Mouse (Mus musculus): ENCODE data around the gene Strada. TPM values are rescaled to one million over a fixed set of nuclear protein-coding genes. Genes with fewer than 3 reads are reported as not detected.
A peak's percentile ranks its signal among the peaks of the same experiment; 100 is the strongest.

Strada gene
- polyA plus RNA-seq, 1 experiment from 2014 or later = 36.7 TPM

DNA sequence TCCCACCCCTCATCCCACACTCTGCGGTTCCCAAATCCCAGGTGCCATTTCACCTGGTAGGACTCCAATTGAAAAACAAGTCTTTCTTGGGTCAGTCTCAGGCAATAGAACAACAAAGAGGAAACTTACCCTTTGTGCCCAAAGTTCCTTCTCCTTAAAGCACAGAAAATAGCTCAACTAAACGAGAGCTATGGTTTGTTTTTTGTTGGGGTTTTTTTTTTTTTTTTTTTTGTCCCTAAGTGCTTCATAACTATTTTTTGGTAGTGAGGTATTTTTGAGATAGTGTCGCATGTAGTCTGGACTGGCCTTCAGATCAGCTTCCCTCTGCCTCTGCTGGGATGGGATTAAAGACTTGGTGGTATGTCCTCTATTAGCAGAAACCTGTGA lies 7.8 kb downstream of the Strada start:
- Histone ChIP-seq H3K4me3 (ENCODE audit: low read depth, low read length) (peak overlapping the region; percentile 69), H3K27ac (replicated peaks; ENCODE audit: low read depth, low read length) (peak overlapping the region; percentile 55; the same call in 1 of the 2 replicates), H3K4me2 (ENCODE audit: low read depth, severe bottlenecking) (peak overlapping the region; percentile 59), H3K9me3 (ENCODE audit: control insufficient read depth, low read length) (no peaks in the 10 kb centered on the region), H3K27me3 (ENCODE audit: control insufficient read depth, insufficient read depth, low read length) (no peaks in the 10 kb centered on the region), H3K9ac (ENCODE audit: low read length) (peak overlapping the region; percentile 58; the same call in 1 of the 2 replicates), H3K36me3 (ENCODE audit: control insufficient read depth, insufficient read depth, low read length) (no peaks in the 10 kb centered on the region; the same call in 1 of the 2 replicates), H3K4me1 (ENCODE audit: control insufficient read depth, insufficient read depth, low read length) (0 out of 2 replicates have a peak, but pooled peaks cover 2% of the 10 kb centered on the region)
- DNase-seq (ENCODE audit: low spot score) (no peak), ATAC-seq (ENCODE audit: insufficient number of reproducible peaks, low FRiP score, low TSS enrichment, low read depth) (no peak)
- 40% methylated on average over 3 of the region's 3 CpGs for WGBS

DNA sequence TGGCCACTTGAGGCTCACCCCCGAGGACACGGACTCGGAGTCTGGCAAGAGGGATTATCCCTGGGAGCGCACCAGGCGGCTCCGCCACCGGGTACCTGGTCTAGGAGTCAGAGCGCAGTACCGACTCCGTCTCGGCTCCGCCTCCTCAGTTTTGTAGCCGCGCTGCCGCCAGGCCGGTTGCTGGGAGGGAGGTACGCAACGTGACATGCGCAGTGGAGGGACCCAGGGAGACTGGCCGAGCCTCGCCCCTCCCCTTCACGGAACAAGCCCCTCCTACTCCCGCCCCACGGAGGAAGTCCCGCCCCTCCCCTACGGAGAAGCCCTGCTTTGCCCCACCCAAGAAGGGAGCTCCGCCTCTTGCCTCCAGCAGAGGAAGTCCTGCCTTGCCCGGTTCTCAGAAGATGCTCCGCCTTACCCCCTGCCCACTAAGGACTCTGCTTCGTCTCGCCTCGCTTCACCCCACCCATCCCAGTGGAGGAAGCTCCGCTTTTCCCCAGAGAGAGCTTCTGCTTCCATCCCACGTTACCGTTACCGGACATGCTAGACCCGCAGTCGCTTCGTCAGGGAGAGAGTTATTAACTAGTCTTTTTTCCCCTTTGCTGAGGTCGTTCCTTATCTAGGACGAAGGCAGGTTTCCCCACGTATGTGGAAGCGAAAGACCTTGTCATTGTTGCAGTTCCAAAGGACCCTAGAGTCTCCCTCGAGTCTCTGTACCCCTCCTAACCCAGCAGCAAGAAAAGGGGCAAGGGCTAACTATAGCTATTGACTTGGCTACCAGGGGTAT lies 8.4 kb downstream of the Strada start:
- Histone ChIP-seq H3K4me2 (ENCODE audit: low read depth, severe bottlenecking) (peak overlapping the region; percentile 59), H3K9me3 (ENCODE audit: control insufficient read depth, low read length) (no peaks in the 10 kb centered on the region), H3K4me1 (ENCODE audit: control insufficient read depth, insufficient read depth, low read length) (0 out of 2 replicates have a peak, but pooled peaks cover 2% of the 10 kb centered on the region), H3K9ac (ENCODE audit: low read length) (peak overlapping the region; percentile 79), H3K27me3 (ENCODE audit: control insufficient read depth, insufficient read depth, low read length) (no peaks in the 10 kb centered on the region), H3K4me3 (ENCODE audit: low read depth, low read length) (peak overlapping the region; percentile 69), H3K27ac (replicated peaks; ENCODE audit: low read depth, low read length) (peak overlapping the region; percentile 62; the same call in 1 of the 2 replicates), H3K36me3 (ENCODE audit: control insufficient read depth, insufficient read depth, low read length) (no peaks in the 10 kb centered on the region; the same call in 1 of the 2 replicates)
- ATAC-seq (ENCODE audit: insufficient number of reproducible peaks, low FRiP score, low TSS enrichment, low read depth) = peak; percentile 95
- peak; percentile 98 for DNase-seq (ENCODE audit: low spot score)
- WGBS = under 1% methylated on average over 43 of the region's 44 CpGs

DNA sequence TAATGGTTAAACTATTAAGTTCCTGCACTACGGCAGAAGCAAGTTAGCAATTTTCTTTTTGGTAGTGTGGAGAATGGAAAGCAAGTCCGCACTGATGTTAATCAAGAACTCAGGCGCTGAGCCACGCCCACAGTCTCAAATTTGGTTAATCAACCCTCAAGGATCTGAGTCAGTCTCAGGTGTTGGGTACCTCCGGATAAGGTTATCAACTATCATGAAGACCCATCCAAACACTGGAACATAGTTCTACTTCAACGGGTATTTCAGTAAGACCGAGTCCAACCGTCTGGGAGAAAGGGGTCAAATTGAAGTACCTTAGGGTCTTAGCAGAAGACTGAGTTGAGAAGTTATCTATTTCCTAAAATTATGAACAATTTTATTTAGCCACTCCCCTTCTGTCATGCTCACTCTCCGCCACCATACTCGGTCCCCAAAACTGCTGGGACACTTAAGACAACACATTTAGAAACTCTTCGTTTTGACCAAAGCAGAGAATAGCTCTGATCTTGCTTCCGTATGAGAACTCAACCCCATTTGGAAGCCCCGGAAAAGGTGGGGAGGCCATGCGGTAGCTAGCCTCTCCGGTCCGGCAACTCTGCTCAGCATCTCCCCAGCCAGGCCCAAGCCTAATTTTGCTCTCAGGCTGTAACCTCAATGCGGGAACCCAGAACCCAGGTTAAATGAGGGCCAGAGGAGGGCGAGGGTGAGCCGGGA lies 9.2 kb downstream of the Strada start:
- Histone ChIP-seq H3K9ac (ENCODE audit: low read length) (peak overlapping the region; percentile 79), H3K27ac (replicated peaks; ENCODE audit: low read depth, low read length) (peak overlapping the region; percentile 62; the same call in 1 of the 2 replicates), H3K4me3 (ENCODE audit: low read depth, low read length) (peak overlapping the region; percentile 69), H3K4me2 (ENCODE audit: low read depth, severe bottlenecking) (peak overlapping the region; percentile 59), H3K27me3 (ENCODE audit: control insufficient read depth, insufficient read depth, low read length) (no peaks in the 10 kb centered on the region), H3K36me3 (ENCODE audit: control insufficient read depth, insufficient read depth, low read length) (no peaks in the 10 kb centered on the region; the same call in 1 of the 2 replicates), H3K4me1 (ENCODE audit: control insufficient read depth, insufficient read depth, low read length) (0 out of 2 replicates have a peak, but pooled peaks cover 2% of the 10 kb centered on the region), H3K9me3 (ENCODE audit: control insufficient read depth, low read length) (no peaks in the 10 kb centered on the region)
- ATAC-seq (ENCODE audit: insufficient number of reproducible peaks, low FRiP score, low TSS enrichment, low read depth) = peak; percentile 18; the same call in 1 of the 2 replicates
- 14% methylated on average over 19 of the region's 19 CpGs for WGBS
- DNase-seq (ENCODE audit: low spot score) = no peak

DNA sequence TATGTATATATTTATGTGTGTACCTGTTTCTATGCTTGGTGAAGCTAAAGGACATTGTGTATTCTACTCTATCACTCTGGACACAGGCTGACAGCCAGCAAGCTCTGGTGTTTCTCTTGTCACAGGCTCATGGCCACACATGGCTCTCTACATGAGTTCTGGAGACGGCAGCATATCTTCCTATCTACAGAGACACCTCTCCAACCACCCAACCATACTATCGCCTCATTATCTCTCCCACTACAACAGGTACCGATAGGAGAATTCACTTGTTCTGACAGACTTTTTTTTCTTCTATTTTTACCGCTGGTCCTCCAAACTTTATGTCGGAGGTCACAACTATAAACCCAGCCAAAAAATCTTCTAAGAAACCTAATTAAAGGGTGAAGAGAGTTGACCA lies 9.7 kb downstream of the Strada start:
- no peak overlapping the region for H3K4me3 ChIP-seq (ENCODE audit: low read depth, low read length)
- no peak overlapping the region for H3K27ac ChIP-seq (replicated peaks; ENCODE audit: low read depth, low read length)
- no peak overlapping the region; the same call in 1 of the 2 replicates for H3K4me2 ChIP-seq (ENCODE audit: low read depth, severe bottlenecking)
- ATAC-seq (ENCODE audit: insufficient number of reproducible peaks, low FRiP score, low TSS enrichment, low read depth) (no peak), DNase-seq (ENCODE audit: low spot score) (no peak)
- H3K27me3 ChIP-seq (ENCODE audit: control insufficient read depth, insufficient read depth, low read length) = no peaks in the 10 kb centered on the region
- 87% methylated on average over 5 of the region's 5 CpGs for WGBS
- H3K9me3 ChIP-seq (ENCODE audit: control insufficient read depth, low read length) = no peaks in the 10 kb centered on the region
- no peak overlapping the region for H3K9ac ChIP-seq (ENCODE audit: low read length)
- H3K4me1 ChIP-seq (ENCODE audit: control insufficient read depth, insufficient read depth, low read length) = 0 out of 2 replicates have a peak, but pooled peaks cover 2% of the 10 kb centered on the region
- H3K36me3 ChIP-seq (ENCODE audit: control insufficient read depth, insufficient read depth, low read length) = no peaks in the 10 kb centered on the region

DNA sequence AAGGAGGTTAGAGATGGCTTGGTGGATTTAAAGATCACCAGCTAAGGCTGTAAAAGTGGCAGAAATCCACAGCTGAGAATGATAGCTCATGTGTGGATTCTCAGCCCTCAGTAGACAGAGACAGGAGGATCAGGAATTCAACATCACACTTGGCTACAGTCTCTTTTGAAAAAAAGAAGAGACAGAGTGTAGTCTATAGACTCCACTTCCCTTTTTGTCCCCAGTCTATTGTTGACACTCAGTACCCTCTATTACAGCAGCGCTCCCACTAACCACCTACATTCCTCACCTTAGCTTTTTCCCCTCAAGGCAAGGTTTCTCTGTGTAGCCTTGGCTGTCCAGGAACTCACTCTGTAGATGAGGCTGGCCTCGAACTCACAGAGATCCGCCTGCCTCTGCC lies 10.3 kb downstream of the Strada start:
- H3K27me3 ChIP-seq (ENCODE audit: control insufficient read depth, insufficient read depth, low read length) = no peaks in the 10 kb centered on the region
- no peak overlapping the region for H3K27ac ChIP-seq (replicated peaks; ENCODE audit: low read depth, low read length)
- no peaks in the 10 kb centered on the region for H3K9me3 ChIP-seq (ENCODE audit: control insufficient read depth, low read length)
- DNase-seq (ENCODE audit: low spot score) (no peak), ATAC-seq (ENCODE audit: insufficient number of reproducible peaks, low FRiP score, low TSS enrichment, low read depth) (no peak)
- H3K4me3 ChIP-seq (ENCODE audit: low read depth, low read length) = no peak overlapping the region
- no peak overlapping the region for H3K4me2 ChIP-seq (ENCODE audit: low read depth, severe bottlenecking)
- 0 out of 2 replicates have a peak, but pooled peaks cover 2% of the 10 kb centered on the region for H3K4me1 ChIP-seq (ENCODE audit: control insufficient read depth, insufficient read depth, low read length)
- 96% methylated on average over 3 of the region's 3 CpGs for WGBS
- no peaks in the 10 kb centered on the region for H3K36me3 ChIP-seq (ENCODE audit: control insufficient read depth, insufficient read depth, low read length)
- H3K9ac ChIP-seq (ENCODE audit: low read length) = no peak overlapping the region

DNA sequence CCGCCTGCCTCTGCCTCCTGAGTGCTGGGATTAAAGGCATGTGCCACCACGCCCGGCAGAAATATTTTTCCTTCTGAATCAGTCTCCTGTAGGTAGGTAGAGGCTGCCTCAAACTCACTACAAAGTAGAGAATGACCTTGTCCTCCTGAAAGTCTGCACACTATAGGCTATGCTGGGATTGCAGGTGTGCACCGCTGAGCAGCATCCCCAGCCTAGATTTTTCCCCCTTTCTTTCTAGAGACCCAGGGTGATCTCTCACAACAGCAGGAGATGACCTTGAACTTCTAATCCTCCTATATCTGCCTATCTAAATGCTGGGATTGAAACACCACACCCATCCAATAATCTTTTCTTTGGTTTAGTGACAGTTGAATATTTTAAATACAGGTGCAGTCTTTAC lies 14.6 kb downstream of the Strada start:
- no peaks in the 10 kb centered on the region for H3K27me3 ChIP-seq (ENCODE audit: control insufficient read depth, insufficient read depth, low read length)
- no peaks in the 10 kb centered on the region for H3K9me3 ChIP-seq (ENCODE audit: control insufficient read depth, low read length)
- H3K4me1 ChIP-seq (ENCODE audit: control insufficient read depth, insufficient read depth, low read length) = no peaks in the 10 kb centered on the region
- H3K36me3 ChIP-seq (ENCODE audit: control insufficient read depth, insufficient read depth, low read length) = no peaks in the 10 kb centered on the region
- no peak overlapping the region for H3K4me2 ChIP-seq (ENCODE audit: low read depth, severe bottlenecking)
- no peak for ATAC-seq (ENCODE audit: insufficient number of reproducible peaks, low FRiP score, low TSS enrichment, low read depth)
- H3K9ac ChIP-seq (ENCODE audit: low read length) = no peak overlapping the region
- WGBS = 95% methylated on average over 4 of the region's 4 CpGs
- no peak for DNase-seq (ENCODE audit: low spot score)
- no peak overlapping the region for H3K27ac ChIP-seq (replicated peaks; ENCODE audit: low read depth, low read length)
- H3K4me3 ChIP-seq (ENCODE audit: low read depth, low read length) = no peak overlapping the region

DNA sequence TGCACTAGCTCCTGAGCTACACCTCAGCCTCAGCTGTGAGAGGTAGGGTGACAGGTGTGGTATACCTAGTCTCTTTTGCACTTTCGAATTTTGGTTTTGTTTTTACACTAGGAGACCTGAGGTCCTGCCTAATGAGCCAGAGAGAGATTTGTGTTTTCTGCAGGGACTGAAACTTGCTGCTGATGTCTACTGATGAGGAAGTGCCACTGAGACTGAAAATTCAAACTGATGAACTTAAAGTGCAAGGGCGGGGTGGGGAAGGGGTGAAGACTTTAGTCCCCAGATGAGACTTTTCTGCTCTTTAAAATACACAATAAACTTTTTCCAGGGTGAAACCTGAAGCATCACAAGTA lies 21.5 kb downstream of the Strada start:
- Histone ChIP-seq H3K27ac (replicated peaks; ENCODE audit: low read depth, low read length) (no peak overlapping the region), H3K9ac (ENCODE audit: low read length) (no peak overlapping the region), H3K4me2 (ENCODE audit: low read depth, severe bottlenecking) (no peak overlapping the region), H3K27me3 (ENCODE audit: control insufficient read depth, insufficient read depth, low read length) (no peaks in the 10 kb centered on the region), H3K4me3 (ENCODE audit: low read depth, low read length) (no peak overlapping the region), H3K36me3 (ENCODE audit: control insufficient read depth, insufficient read depth, low read length) (no peaks in the 10 kb centered on the region), H3K4me1 (ENCODE audit: control insufficient read depth, insufficient read depth, low read length) (no peaks in the 10 kb centered on the region), H3K9me3 (ENCODE audit: control insufficient read depth, low read length) (no peaks in the 10 kb centered on the region)
- DNase-seq (ENCODE audit: low spot score) (no peak), ATAC-seq (ENCODE audit: insufficient number of reproducible peaks, low FRiP score, low TSS enrichment, low read depth) (no peak)
- 88% methylated on average over 2 of the region's 2 CpGs for WGBS

DNA sequence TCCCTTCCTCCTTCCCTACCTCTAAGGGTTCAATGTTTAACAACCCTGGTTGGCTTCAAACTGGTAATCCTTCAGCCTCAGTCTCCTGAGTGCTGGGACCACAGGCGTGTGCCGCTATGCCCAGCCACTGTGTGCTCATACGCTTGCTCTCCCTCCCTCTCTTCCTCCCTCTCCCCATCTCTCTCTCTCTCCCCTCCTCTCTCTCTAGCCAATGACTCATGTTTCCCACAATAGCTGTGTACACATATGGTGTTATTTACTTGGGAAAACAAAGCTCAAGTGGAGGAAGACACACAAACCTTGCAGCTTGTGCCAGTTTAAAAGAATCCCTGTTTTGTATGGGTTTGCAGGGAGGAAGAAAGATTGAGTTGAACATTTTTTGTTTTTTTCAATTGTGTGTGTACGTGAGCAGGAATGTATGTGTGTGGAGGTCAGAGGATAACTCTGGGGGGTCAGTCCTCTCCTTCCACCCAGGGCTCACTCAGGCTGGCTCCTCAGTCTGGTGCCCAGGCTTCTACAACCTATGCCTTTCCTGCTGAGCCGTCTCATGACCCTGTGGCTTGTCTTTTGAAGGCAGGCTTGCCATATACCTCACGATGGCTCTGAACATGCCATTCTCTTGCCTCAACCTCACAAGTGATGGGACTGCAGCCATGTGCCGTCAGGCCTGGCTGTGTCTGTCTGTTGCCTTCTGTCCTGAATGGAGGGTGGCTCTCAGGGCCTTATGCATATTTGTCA lies 22.1 kb downstream of the Strada start:
- no peak for DNase-seq (ENCODE audit: low spot score)
- H3K4me1 ChIP-seq (ENCODE audit: control insufficient read depth, insufficient read depth, low read length) = no peaks in the 10 kb centered on the region
- no peak for ATAC-seq (ENCODE audit: insufficient number of reproducible peaks, low FRiP score, low TSS enrichment, low read depth)
- H3K4me3 ChIP-seq (ENCODE audit: low read depth, low read length) = no peak overlapping the region
- H3K27me3 ChIP-seq (ENCODE audit: control insufficient read depth, insufficient read depth, low read length) = no peaks in the 10 kb centered on the region
- no peak overlapping the region for H3K9ac ChIP-seq (ENCODE audit: low read length)
- H3K9me3 ChIP-seq (ENCODE audit: control insufficient read depth, low read length) = no peaks in the 10 kb centered on the region
- no peak overlapping the region for H3K27ac ChIP-seq (replicated peaks; ENCODE audit: low read depth, low read length)
- no peaks in the 10 kb centered on the region for H3K36me3 ChIP-seq (ENCODE audit: control insufficient read depth, insufficient read depth, low read length)
- H3K4me2 ChIP-seq (ENCODE audit: low read depth, severe bottlenecking) = no peak overlapping the region
- 83% methylated on average over 7 of the region's 7 CpGs for WGBS
